Mouse (Mus musculus) urinary bladder, postnatal 0 days (tissue): ENCODE data around the gene Aqp7. TPM values are rescaled to one million over a fixed set of nuclear protein-coding genes. Genes with fewer than 3 reads are reported as not detected.

ENCODE experiments used
- microRNA-seq: library from miRNA; unstranded; fragments of <30 nt; microRNA quantifications from one replicate; pipeline ENCODE4, GENCODE M21; 2016
- polyA plus RNA-seq: library from polyadenylated mRNA; unstranded; fragments of >200 nt; fragmentation: Nextera tagmentation; extraction: Ambion mirVana; gene quantifications from 2 replicates; pipeline ENCODE4 v1.2.1, GENCODE M21; 2015

Aqp7 gene
- polyA plus RNA-seq = 1.9 and 2.2 TPM in 2 replicates

GRCm38 (mm10) chr4:41047524-41048271, at the start of gene Aqp7:
TSS of gene Aqp7 (minus strand) at chr4:41048139.

Small RNA genes lying within 50 kb of the gene (microRNA-seq; reads per million reads assigned to microRNA genes)
- 2.2 reads per million for gene Mir3094

Other genes starting within 250 kb of the Aqp7 start
- 48.2 and 54.0 TPM in 2 replicates for gene B4galt1, start 194.1 kb downstream of the Aqp7 start, polyA plus RNA-seq
- gene Spink4, start 128.1 kb downstream of the Aqp7 start, polyA plus RNA-seq = not detected in 2 replicates
- gene Bag1, start 99.8 kb downstream of the Aqp7 start, polyA plus RNA-seq = 203 and 224 TPM in 2 replicates
- 105 and 114 TPM in 2 replicates for gene Chmp5, start 99.7 kb downstream of the Aqp7 start, polyA plus RNA-seq
- gene Nfx1, start 77.2 kb downstream of the Aqp7 start, polyA plus RNA-seq = 31.7 and 34.0 TPM in 2 replicates
- 106 and 129 TPM in 2 replicates for gene Aqp3, start 50.0 kb upstream of the Aqp7 start, polyA plus RNA-seq
- 13.0 and 13.2 TPM in 2 replicates for gene Nol6, start 76.3 kb upstream of the Aqp7 start, polyA plus RNA-seq
- gene Ube2r2, start 87.6 kb upstream of the Aqp7 start, polyA plus RNA-seq = 69.6 and 75.9 TPM in 2 replicates
- 25.4 and 32.7 TPM in 2 replicates for gene Ubap2, start 227.0 kb upstream of the Aqp7 start, polyA plus RNA-seq